Mouse (Mus musculus): Measurements from ENCODE around the gene Wdr90. TPM values are rescaled to one million over a fixed set of nuclear protein-coding genes. Genes with fewer than 3 reads are reported as not detected.
"Not testable (repeated sequence)": the region's sequence is repeated elsewhere in the genome, so short reads cannot be mapped to it uniquely, and the experiment has no call there.

The Wdr90 gene
- total RNA-seq, 2 experiments from 2014 or later, result 26.4 to 52.8 TPM

DNA sequence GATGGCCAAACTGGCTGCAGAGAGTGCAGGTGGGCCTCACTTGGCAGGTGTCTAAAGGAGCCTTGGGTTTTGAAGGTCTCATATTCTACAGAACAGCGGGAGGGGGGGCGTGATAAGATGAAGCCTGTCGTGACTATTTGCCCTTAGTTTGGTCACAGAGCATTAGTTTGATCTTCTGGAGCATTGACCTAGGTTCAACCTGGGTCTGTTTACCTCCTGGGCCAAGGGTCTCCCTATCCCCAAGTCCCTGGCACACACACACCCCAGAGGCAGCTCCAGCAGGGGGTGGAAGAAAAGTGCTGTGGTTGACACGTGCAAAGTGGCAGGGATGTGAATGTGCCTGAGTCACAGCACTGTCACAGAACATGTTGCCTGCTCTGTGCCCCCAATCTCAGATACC lies 50.4 kb downstream of the Wdr90 start:
- no peak for ATAC-seq (replicated peaks; ENCODE audit: low FRiP score, poor library complexity, severe bottlenecking)

DNA sequence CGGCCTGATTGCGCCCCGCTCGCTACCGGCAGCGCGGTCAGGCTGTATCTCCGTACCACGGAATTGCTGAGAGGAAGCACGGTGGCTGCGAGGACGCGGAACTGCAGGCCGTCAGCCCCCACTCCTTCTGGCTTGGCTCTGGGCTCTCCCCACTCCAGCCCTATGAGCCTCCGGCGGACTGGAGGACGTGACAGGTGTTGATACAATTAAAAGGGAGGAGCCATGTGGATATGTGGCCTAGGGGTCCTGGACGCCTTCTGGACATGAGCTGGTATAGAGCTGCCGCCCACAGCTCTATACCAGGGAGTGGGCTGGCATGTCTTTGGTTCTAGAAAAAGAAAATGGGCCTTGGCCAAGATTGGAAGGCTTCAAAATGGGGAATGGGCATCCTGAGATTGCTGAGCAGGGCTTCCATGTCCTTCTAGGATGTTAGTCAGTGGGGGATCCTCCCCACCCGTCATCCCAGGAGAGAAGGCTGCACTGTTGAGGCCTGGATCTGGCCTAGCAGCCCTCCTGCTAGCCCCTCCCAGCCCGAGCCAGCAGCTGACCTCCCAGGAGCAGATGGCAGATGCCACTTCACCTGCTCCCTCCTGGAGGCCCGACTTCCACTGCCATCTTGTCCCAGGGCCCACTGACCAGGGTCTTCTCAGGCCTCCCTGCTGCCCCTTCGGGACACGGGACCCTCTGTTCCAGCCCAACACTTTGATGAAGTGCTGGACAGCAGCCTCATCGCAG lies 51.5 kb downstream of the Wdr90 start:
- ATAC-seq (replicated peaks; ENCODE audit: low FRiP score, poor library complexity, severe bottlenecking), result no peak

DNA sequence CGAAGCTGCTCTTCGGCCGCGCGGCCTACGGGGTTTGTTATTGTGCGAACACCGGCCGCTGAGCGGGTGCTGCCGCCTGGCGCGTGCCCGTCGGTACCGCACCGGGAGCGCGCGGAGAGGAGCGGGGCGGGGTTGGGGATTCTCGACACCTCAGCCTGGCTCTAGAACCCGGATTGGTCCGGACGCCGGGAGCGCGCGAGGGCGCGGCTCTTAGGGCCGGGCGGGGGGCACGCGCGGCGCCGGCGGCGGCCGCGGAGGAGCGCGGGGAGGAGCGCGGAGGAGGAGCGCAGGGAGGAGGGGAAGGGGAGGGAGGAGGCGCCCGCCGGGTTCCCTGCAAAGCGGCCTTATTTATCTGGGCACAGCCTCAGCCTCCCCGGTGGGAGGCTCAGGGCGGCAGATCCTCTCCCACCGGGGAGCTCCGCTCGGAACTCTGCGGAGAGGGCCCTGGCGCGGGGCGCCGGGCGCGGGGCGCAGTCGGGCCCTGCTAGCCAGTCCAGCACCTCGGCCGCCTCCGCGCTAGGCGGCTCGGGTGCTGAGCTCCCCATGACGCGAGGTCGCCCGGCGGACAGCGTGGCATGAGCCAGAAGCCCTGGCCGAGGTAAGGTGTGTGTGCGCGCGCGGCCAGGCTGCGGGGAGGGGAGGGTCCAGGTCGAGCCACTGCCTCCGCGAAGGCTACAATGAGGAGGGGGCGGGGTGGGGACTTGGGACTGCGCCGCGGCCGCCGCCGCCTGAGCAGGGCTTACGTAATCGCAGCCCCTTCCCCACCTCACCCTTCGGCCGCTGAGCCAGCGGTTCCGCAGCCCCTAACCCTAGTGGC lies 52.3 kb downstream of the Wdr90 start, which contains the start of gene Fbxl16:
Gene Fbxl16 (plus strand): TSS at position 297 of the 817 bp plus-strand sequence.
- no peak for ATAC-seq (replicated peaks; ENCODE audit: low FRiP score, poor library complexity, severe bottlenecking)

DNA sequence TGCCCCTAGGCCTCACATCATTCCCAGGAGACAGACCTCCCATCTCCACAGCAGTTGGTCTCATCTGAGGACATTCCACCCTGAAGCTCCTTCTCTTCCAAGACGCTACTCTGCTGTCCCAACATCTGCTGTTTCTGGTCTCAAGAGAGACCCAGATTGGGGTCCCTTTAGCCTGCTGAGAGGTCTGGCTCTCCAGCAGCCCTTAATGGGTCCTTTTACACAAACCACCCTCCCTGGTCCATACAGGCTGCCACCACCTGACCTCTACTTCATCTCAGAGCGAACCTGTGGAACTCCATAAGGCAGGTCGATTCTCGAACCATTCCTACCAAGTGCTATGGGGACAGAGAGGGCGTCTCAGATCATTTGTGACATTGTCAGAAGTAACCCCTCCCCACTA lies 53.3 kb downstream of the Wdr90 start:
- no peak for ATAC-seq (replicated peaks; ENCODE audit: low FRiP score, poor library complexity, severe bottlenecking)

DNA sequence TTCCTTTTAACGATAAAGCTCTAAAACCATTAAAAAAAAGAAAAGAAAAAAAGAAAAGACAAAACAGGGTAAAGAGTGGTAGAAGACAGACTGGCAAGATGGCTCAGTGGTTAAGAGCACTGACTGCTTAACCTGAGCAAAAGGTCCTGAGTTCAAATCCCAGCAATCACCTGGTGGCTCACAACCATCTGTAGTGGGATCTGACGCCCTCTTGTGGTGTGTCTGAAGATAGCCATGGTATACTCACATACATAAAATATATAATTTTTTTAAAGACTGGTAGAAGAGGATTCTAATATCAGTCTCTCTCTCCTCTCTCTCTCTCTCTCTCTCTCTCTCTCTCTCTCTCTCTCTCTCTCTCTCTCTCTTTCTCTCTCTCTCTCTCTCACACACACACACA lies 53.8 kb downstream of the Wdr90 start:
- not testable (repeated sequence) for ATAC-seq (replicated peaks; ENCODE audit: low FRiP score, poor library complexity, severe bottlenecking)

DNA sequence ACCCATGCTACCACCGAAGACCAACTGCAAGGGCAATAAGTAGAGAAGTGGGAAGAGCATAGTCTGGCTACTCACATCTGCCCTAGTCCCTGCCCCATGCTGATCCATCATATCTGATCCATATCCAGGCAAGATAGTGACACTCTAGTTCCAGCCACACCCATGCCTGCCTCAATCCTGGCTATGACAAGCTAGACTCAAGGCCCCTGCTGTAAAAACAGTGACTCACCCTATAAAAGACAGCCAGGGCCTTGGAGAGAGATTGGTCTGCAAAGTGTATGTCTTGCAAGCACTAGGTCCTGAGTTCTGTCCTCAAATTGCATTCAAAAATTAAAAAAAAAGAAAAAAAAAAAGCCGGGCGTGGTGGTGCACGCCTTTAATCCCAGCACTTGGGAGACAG lies 54.8 kb downstream of the Wdr90 start:
- no peak for ATAC-seq (replicated peaks; ENCODE audit: low FRiP score, poor library complexity, severe bottlenecking)

DNA sequence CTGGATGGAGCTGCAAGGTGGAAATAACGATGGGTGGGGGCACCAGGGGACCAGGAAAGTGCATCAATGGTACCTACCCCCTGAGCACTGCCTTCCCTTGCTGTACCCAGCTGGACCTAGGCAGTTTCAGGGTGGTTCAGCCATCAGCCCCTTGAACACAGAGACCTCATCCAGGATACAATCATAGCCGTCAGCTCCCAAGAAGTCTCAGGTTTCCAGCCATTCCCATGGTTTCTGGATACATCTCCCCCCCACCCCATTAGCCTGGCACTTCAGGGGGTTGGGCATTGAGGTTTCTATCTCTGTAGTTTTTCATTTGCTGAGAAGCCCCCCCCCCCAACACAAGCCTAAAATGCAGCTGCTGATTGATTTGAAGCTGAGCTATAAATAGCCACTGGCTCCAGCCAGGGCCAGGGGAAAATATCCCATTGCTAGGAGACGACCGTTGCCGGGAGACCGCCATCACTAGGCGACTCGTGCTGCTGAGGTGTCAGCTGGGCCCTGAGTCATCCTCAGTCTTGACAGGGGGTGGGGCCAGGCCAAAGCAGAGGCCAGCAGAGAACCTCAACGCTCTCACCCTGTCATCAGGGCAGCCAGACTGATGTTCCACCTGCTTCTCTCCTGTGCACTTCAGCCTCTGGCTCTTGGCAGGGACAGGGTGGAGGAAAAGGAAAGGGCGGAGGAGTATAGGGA lies 58.3 kb downstream of the Wdr90 start:
- ATAC-seq (replicated peaks; ENCODE audit: low FRiP score, poor library complexity, severe bottlenecking), result no peak

DNA sequence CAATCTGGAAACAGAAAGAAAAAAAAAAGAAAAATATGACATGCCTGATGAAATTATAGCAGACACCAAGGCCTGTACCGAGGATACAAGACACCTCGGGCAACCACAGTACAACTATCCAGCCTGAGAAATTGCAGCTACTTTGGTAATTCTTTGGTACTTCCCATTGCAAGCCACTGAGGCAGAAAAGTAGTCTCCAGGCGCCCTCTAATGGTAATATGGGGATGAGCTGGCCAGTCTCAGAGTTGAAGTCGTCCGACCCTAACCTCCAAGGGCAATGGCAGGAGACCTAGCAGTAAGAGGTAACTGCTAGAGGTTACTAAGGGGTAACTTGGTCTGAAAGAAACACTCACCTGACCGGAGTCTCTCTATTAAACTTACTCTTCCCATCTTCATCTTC lies 60.3 kb downstream of the Wdr90 start:
- peak; percentile 68 for ATAC-seq (replicated peaks; ENCODE audit: low FRiP score, poor library complexity, severe bottlenecking)

DNA sequence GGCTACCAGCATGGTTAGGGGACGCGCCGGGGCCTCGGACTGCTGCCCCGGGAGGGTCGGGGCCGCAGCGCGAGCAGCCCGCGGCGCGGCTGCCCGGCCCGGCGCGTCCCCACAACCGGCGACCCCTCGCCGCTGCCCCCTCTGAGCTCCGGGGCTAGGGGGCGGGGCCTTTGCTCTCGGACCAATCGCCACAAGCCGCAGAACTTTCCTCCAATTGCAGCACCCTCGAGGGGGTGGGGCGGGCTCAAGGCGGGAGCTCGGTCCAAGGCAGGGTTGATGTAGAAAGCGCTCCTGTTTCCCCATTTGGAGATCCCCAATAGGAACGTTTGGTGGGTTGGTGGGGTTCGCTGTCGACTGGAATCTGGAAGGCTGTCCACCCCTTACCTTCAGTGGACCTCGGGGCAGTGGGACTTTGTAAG lies 64.3 kb downstream of the Wdr90 start, which contains the start of gene Metrn:
Gene Metrn (minus strand): TSS at position 186 of the 419 bp plus-strand sequence.
- ATAC-seq (replicated peaks; ENCODE audit: low FRiP score, poor library complexity, severe bottlenecking), result peak; percentile 83

DNA sequence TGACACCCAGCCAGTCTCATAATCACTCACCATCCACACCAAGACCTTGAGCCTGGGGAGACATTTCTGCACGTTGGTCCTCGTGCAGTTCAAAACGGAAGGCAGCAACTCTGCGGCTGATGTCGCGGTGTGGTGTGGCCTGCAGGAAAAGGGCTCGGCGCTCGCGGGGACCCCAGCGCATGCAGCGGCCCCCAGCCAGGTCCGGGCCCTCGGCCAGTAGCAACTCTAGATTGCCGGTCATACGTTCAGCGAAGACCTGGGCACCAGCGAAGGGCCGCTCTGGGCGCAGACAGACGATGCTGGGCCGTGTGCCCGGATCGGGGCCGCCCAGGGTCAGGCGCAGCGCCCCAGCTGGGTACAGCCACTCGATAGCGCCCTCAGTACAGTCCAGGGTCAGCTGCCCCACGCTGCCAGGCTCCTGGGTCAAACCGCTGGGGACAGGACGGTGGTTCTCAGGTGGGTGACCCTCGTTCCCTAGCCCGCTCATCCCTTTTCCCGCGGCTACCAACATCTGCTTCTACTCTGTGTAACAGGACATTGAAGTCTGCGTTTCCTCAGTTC lies 65.0 kb downstream of the Wdr90 start:
- ATAC-seq (replicated peaks; ENCODE audit: low FRiP score, poor library complexity, severe bottlenecking), result no peak

DNA sequence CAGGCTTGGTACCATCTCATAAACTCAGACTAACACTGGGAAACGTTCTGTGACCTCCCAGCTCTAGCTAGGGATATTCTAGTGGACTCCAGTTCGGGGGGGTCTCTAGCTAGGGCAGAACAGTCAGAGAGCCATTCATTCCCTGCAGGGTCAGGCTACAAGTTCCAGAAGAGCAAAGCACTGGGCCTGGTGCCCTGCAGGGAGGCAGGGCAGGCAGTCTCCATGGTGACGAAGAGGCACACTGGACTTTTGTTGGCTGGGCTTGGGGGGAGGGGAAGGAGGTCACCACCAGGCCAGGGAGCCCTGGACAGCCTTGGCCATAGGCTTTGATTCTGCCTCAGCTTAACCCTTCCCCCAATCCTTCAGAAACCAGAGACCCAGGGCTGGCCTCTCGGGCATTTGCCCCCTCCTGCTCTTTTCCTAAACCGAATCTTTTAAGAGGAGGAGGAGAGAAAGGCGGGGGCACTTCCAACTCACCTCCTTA lies 65.7 kb downstream of the Wdr90 start, which contains the start of gene AC134908.4:
Gene AC134908.4 (minus strand): TSS at position 51 of the 484 bp plus-strand sequence.
- no peak for ATAC-seq (replicated peaks; ENCODE audit: low FRiP score, poor library complexity, severe bottlenecking)

DNA sequence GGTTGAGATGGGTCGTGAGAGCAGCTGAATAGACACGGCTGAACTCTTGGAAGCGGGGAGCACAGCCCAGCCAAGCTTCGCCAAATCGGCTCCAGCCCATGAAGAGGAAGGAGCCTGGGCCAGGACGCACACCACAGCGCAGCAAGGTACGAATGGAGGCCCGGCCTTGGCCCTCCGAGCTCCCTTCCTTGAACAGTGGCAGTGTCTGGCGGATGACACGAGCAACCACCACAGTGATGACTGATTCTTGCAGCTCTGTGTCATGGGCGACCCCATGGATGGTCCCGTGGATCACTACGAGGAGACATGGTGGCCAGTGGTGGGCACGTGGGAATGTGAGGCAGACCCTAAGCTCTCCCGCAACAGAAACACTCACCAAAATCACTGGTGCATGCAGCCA lies 66.3 kb downstream of the Wdr90 start:
- no peak for ATAC-seq (replicated peaks; ENCODE audit: low FRiP score, poor library complexity, severe bottlenecking)

Other genes starting within 250 kb of the Wdr90 start
- gene Gng13, start 144.3 kb downstream of the Wdr90 start, total RNA-seq (2015; ENCODE audit: low replicate concordance), result not detected in 2 replicates
- not detected in 2 replicates for gene Gng13, start 144.3 kb downstream of the Wdr90 start, total RNA-seq (2017; ENCODE audit: low replicate concordance)
- 15.5 and 33.2 TPM in 2 replicates for gene Chtf18, start 134.1 kb downstream of the Wdr90 start, total RNA-seq (2015; ENCODE audit: low replicate concordance)
- 56.2 and 62.6 TPM in 2 replicates for gene Chtf18, start 134.1 kb downstream of the Wdr90 start, total RNA-seq (2017; ENCODE audit: low replicate concordance)
- gene Rpusd1, start 133.8 kb downstream of the Wdr90 start, total RNA-seq (2015; ENCODE audit: low replicate concordance), result 1.1 and 2.1 TPM in 2 replicates
- gene Rpusd1, start 133.8 kb downstream of the Wdr90 start, total RNA-seq (2017; ENCODE audit: low replicate concordance), result 0.26 and 3.7 TPM in 2 replicates
- gene Mslnl, start 125.5 kb downstream of the Wdr90 start, total RNA-seq (2015; ENCODE audit: low replicate concordance), result not detected in 2 replicates
- gene Mslnl, start 125.5 kb downstream of the Wdr90 start, total RNA-seq (2017; ENCODE audit: low replicate concordance), result not detected in 2 replicates
- gene Msln, start 107.1 kb downstream of the Wdr90 start, total RNA-seq (2015; ENCODE audit: low replicate concordance), result not detected in 2 replicates
- not detected in 2 replicates for gene Msln, start 107.1 kb downstream of the Wdr90 start, total RNA-seq (2017; ENCODE audit: low replicate concordance)
- gene Narfl, start 87.7 kb downstream of the Wdr90 start, total RNA-seq (2015; ENCODE audit: low replicate concordance), result 0.42 and 6.8 TPM in 2 replicates
- 7.1 and 12.0 TPM in 2 replicates for gene Narfl, start 87.7 kb downstream of the Wdr90 start, total RNA-seq (2017; ENCODE audit: low replicate concordance)
- gene Haghl, start 75.8 kb downstream of the Wdr90 start, total RNA-seq (2015; ENCODE audit: low replicate concordance), result 8.6 and 9.6 TPM in 2 replicates
- gene Haghl, start 75.8 kb downstream of the Wdr90 start, total RNA-seq (2017; ENCODE audit: low replicate concordance), result 2.3 and 6.0 TPM in 2 replicates
- not detected in 2 replicates for gene Ccdc78, start 74.9 kb downstream of the Wdr90 start, total RNA-seq (2015; ENCODE audit: low replicate concordance)
- not detected in 2 replicates for gene Ccdc78, start 74.9 kb downstream of the Wdr90 start, total RNA-seq (2017; ENCODE audit: low replicate concordance)
- gene Fam173a, start 68.6 kb downstream of the Wdr90 start, total RNA-seq (2015; ENCODE audit: low replicate concordance), result 38.1 and 51.5 TPM in 2 replicates
- 5.4 and 16.7 TPM in 2 replicates for gene Fam173a, start 68.6 kb downstream of the Wdr90 start, total RNA-seq (2017; ENCODE audit: low replicate concordance)
- not detected in 2 replicates for gene AC134908.4, start 65.8 kb downstream of the Wdr90 start, total RNA-seq (2015; ENCODE audit: low replicate concordance)
- not detected in 2 replicates for gene AC134908.4, start 65.8 kb downstream of the Wdr90 start, total RNA-seq (2017; ENCODE audit: low replicate concordance)
- gene Metrn, start 64.4 kb downstream of the Wdr90 start, total RNA-seq (2015; ENCODE audit: low replicate concordance), result not detected in 2 replicates
- 5.4 and 5.9 TPM in 2 replicates for gene Metrn, start 64.4 kb downstream of the Wdr90 start, total RNA-seq (2017; ENCODE audit: low replicate concordance)
- gene Fbxl16, start 52.4 kb downstream of the Wdr90 start, total RNA-seq (2015; ENCODE audit: low replicate concordance), result not detected in 2 replicates
- not detected in 2 replicates for gene Fbxl16, start 52.4 kb downstream of the Wdr90 start, total RNA-seq (2017; ENCODE audit: low replicate concordance)
- 4.2 and 6.5 TPM in 2 replicates for gene Wdr24, start 37.9 kb downstream of the Wdr90 start, total RNA-seq (2015; ENCODE audit: low replicate concordance)
- gene Wdr24, start 37.9 kb downstream of the Wdr90 start, total RNA-seq (2017; ENCODE audit: low replicate concordance), result 7.0 and 14.5 TPM in 2 replicates
- 5.4 and 6.1 TPM in 2 replicates for gene Jmjd8, start 32.6 kb downstream of the Wdr90 start, total RNA-seq (2015; ENCODE audit: low replicate concordance)
- gene Jmjd8, start 32.6 kb downstream of the Wdr90 start, total RNA-seq (2017; ENCODE audit: low replicate concordance), result 2.7 and 9.1 TPM in 2 replicates
- 58.7 and 86.4 TPM in 2 replicates for gene Stub1, start 28.1 kb downstream of the Wdr90 start, total RNA-seq (2015; ENCODE audit: low replicate concordance)
- 47.1 and 58.4 TPM in 2 replicates for gene Stub1, start 28.1 kb downstream of the Wdr90 start, total RNA-seq (2017; ENCODE audit: low replicate concordance)
- 4.6 TPM in 1 of 2 replicates, not detected in the other for gene Rhbdl1, start 24.2 kb downstream of the Wdr90 start, total RNA-seq (2015; ENCODE audit: low replicate concordance)
- gene Rhbdl1, start 24.2 kb downstream of the Wdr90 start, total RNA-seq (2017; ENCODE audit: low replicate concordance), result 0.77 TPM in 1 of 2 replicates, not detected in the other
- gene Gm20683, start 19.7 kb downstream of the Wdr90 start, total RNA-seq (2015; ENCODE audit: low replicate concordance), result 1.3 and 1.4 TPM in 2 replicates
- 1.8 TPM in 1 of 2 replicates, not detected in the other for gene Gm20683, start 19.7 kb downstream of the Wdr90 start, total RNA-seq (2017; ENCODE audit: low replicate concordance)
- gene Rhot2, start 16.6 kb downstream of the Wdr90 start, total RNA-seq (2015; ENCODE audit: low replicate concordance), result 34.4 and 37.1 TPM in 2 replicates
- 39.1 and 41.5 TPM in 2 replicates for gene Rhot2, start 16.6 kb downstream of the Wdr90 start, total RNA-seq (2017; ENCODE audit: low replicate concordance)
- 4.2 and 11.9 TPM in 2 replicates for gene Mcrip2, start 7.3 kb upstream of the Wdr90 start, total RNA-seq (2015; ENCODE audit: low replicate concordance)
- 3.5 TPM in 1 of 2 replicates, not detected in the other for gene Mcrip2, start 7.3 kb upstream of the Wdr90 start, total RNA-seq (2017; ENCODE audit: low replicate concordance)
- gene Mettl26, start 13.6 kb upstream of the Wdr90 start, total RNA-seq (2015; ENCODE audit: low replicate concordance), result 10.1 and 17.3 TPM in 2 replicates
- 7.1 and 7.7 TPM in 2 replicates for gene Mettl26, start 13.6 kb upstream of the Wdr90 start, total RNA-seq (2017; ENCODE audit: low replicate concordance)
- gene Wfikkn1, start 19.4 kb upstream of the Wdr90 start, total RNA-seq (2015; ENCODE audit: low replicate concordance), result not detected in 2 replicates
- gene Wfikkn1, start 19.4 kb upstream of the Wdr90 start, total RNA-seq (2017; ENCODE audit: low replicate concordance), result 0.26 and 1.7 TPM in 2 replicates
- gene Rab40c, start 58.2 kb upstream of the Wdr90 start, total RNA-seq (2015; ENCODE audit: low replicate concordance), result 2.2 and 2.5 TPM in 2 replicates
- gene Rab40c, start 58.2 kb upstream of the Wdr90 start, total RNA-seq (2017; ENCODE audit: low replicate concordance), result 0.98 and 3.2 TPM in 2 replicates
- 1,618 and 1,746 TPM in 2 replicates for gene Pigq, start 83.4 kb upstream of the Wdr90 start, total RNA-seq (2015; ENCODE audit: low replicate concordance)
- 1,554 and 1,638 TPM in 2 replicates for gene Pigq, start 83.4 kb upstream of the Wdr90 start, total RNA-seq (2017; ENCODE audit: low replicate concordance)
- gene Nhlrc4, start 83.5 kb upstream of the Wdr90 start, total RNA-seq (2015; ENCODE audit: low replicate concordance), result 13.7 and 13.8 TPM in 2 replicates
- 13.7 and 18.9 TPM in 2 replicates for gene Nhlrc4, start 83.5 kb upstream of the Wdr90 start, total RNA-seq (2017; ENCODE audit: low replicate concordance)
- gene A930017K11Rik, start 91.1 kb upstream of the Wdr90 start, total RNA-seq (2015; ENCODE audit: low replicate concordance), result not detected in 2 replicates
- gene A930017K11Rik, start 91.1 kb upstream of the Wdr90 start, total RNA-seq (2017; ENCODE audit: low replicate concordance), result not detected in 2 replicates
- gene Capn15, start 124.3 kb upstream of the Wdr90 start, total RNA-seq (2015; ENCODE audit: low replicate concordance), result 9.6 and 9.7 TPM in 2 replicates
- 5.7 and 9.1 TPM in 2 replicates for gene Capn15, start 124.3 kb upstream of the Wdr90 start, total RNA-seq (2017; ENCODE audit: low replicate concordance)
- not detected in 2 replicates for gene Rab11fip3, start 208.1 kb upstream of the Wdr90 start, total RNA-seq (2015; ENCODE audit: low replicate concordance)
- gene Rab11fip3, start 208.1 kb upstream of the Wdr90 start, total RNA-seq (2017; ENCODE audit: low replicate concordance), result 0.26 TPM in 1 of 2 replicates, not detected in the other
- gene Decr2, start 228.8 kb upstream of the Wdr90 start, total RNA-seq (2015; ENCODE audit: low replicate concordance), result 1.8 TPM in 1 of 2 replicates, not detected in the other
- gene Decr2, start 228.8 kb upstream of the Wdr90 start, total RNA-seq (2017; ENCODE audit: low replicate concordance), result 1.4 TPM in 1 of 2 replicates, not detected in the other
- 3.6 and 5.9 TPM in 2 replicates for gene Nme4, start 234.1 kb upstream of the Wdr90 start, total RNA-seq (2015; ENCODE audit: low replicate concordance)
- 3.4 TPM in 1 of 2 replicates, not detected in the other for gene Nme4, start 234.1 kb upstream of the Wdr90 start, total RNA-seq (2017; ENCODE audit: low replicate concordance)